Comparison of ENCODE assay signal across 11 mouse cellular contexts in genomic region chr1:187282804-187283203, GRCm38 (mm10).
DNase-seq lines count a peak whose midpoint lies in the region; ATAC-seq lines count a peak whose summit lies in the region.
"Had no signal": no experiment of that assay in that cellular context is flagged by ENCODE, and none has a peak within 500 bp of the region (broad histone marks: within the 10 kb centered on the region; RNA-seq: fewer than 3 reads in every experiment).

No protein-coding gene starts in this region.

- no peak overlapping the region for H3K9ac ChIP-seq in hindbrain, embryonic 12.5 days
- H3K9ac ChIP-seq in neural tube, embryonic 14.5 days (replicated peaks; ENCODE audit: low read depth, low read length): no peak overlapping the region
- H3K9ac ChIP-seq in neural tube, embryonic 15.5 days (replicated peaks): no peak overlapping the region
- H3K9ac ChIP-seq in hindbrain, embryonic 16.5 days (ENCODE audit: low read depth, low read length): no peak overlapping the region

- H3K4me1 ChIP-seq in hindbrain, embryonic 12.5 days: peaks cover 10% of the 10 kb centered on the region
- H3K4me1 ChIP-seq in hindbrain, embryonic 10.5 days (replicated peaks): peaks cover 9% of the 10 kb centered on the region
- peaks cover 19% of the 10 kb centered on the region for H3K4me1 ChIP-seq in neural tube, embryonic 14.5 days (ENCODE audit: control insufficient read depth, insufficient read depth, low read length)
- H3K4me1 ChIP-seq in neural tube, embryonic 15.5 days: peaks cover 19% of the 10 kb centered on the region
- H3K4me1 ChIP-seq in hindbrain, embryonic 16.5 days (ENCODE audit: control insufficient read depth, insufficient read depth, low read depth, low read length): 0 out of 2 replicates have a peak, but pooled peaks cover 5% of the 10 kb centered on the region

- H3K4me3 ChIP-seq in hindbrain, embryonic 12.5 days: no peak overlapping the region
- no peak overlapping the region for H3K4me3 ChIP-seq in hindbrain, embryonic 10.5 days
- H3K4me3 ChIP-seq in neural tube, embryonic 14.5 days (ENCODE audit: low read depth, low read length): no peak overlapping the region
- H3K4me3 ChIP-seq in neural tube, embryonic 15.5 days (replicated peaks): no peak overlapping the region
- H3K4me3 ChIP-seq in hindbrain, embryonic 16.5 days (ENCODE audit: low read length): no peak overlapping the region

- H3K36me3 ChIP-seq in hindbrain, embryonic 12.5 days: no peaks in the 10 kb centered on the region
- H3K36me3 ChIP-seq in hindbrain, embryonic 10.5 days: no peaks in the 10 kb centered on the region
- no peaks in the 10 kb centered on the region for H3K36me3 ChIP-seq in neural tube, embryonic 14.5 days (ENCODE audit: control insufficient read depth, insufficient read depth, low read length)
- H3K36me3 ChIP-seq in neural tube, embryonic 15.5 days: no peaks in the 10 kb centered on the region
- H3K36me3 ChIP-seq in hindbrain, embryonic 16.5 days (ENCODE audit: control insufficient read depth, insufficient read depth, low read length): no peaks in the 10 kb centered on the region

- 78% methylated on average over 6 of the region's 6 CpGs for WGBS in hindbrain, embryonic 12.5 days
- WGBS in hindbrain, embryonic 10.5 days: 86% methylated on average over 6 of the region's 6 CpGs
- 72% methylated on average over 6 of the region's 6 CpGs for WGBS in neural tube, embryonic 14.5 days
- 71% methylated on average over 6 of the region's 6 CpGs for WGBS in neural tube, embryonic 15.5 days
- WGBS in hindbrain, embryonic 16.5 days: 69% methylated on average over 6 of the region's 6 CpGs

- no peak overlapping the region for H3K4me2 ChIP-seq in hindbrain, embryonic 12.5 days (replicated peaks)
- H3K4me2 ChIP-seq in neural tube, embryonic 14.5 days (ENCODE audit: low read depth, low read length): no peak overlapping the region
- H3K4me2 ChIP-seq in neural tube, embryonic 15.5 days: no peak overlapping the region
- no peak overlapping the region for H3K4me2 ChIP-seq in hindbrain, embryonic 16.5 days (ENCODE audit: low read length)

- ATAC-seq in hindbrain, embryonic 12.5 days (ENCODE audit: low FRiP score): peak; percentile 58
- ATAC-seq in neural tube, embryonic 14.5 days (ENCODE audit: low read depth): peak; percentile 41; the same call in 1 of the 2 replicates
- ATAC-seq in neural tube, embryonic 15.5 days (ENCODE audit: low FRiP score): no peak
- ATAC-seq in hindbrain, embryonic 16.5 days: peak; percentile 30; the same call in 1 of the 2 replicates

- H3K27me3 ChIP-seq in hindbrain, embryonic 12.5 days: no peaks in the 10 kb centered on the region
- H3K27me3 ChIP-seq in hindbrain, embryonic 10.5 days (ENCODE audit: insufficient read depth, poor library complexity, severe bottlenecking): no peaks in the 10 kb centered on the region
- no peaks in the 10 kb centered on the region for H3K27me3 ChIP-seq in neural tube, embryonic 14.5 days (ENCODE audit: control insufficient read depth, insufficient read depth, low read length)
- no peaks in the 10 kb centered on the region for H3K27me3 ChIP-seq in neural tube, embryonic 15.5 days (replicated peaks)
- no peaks in the 10 kb centered on the region for H3K27me3 ChIP-seq in hindbrain, embryonic 16.5 days (replicated peaks; ENCODE audit: control insufficient read depth, insufficient read depth, low read length)

- H3K9me3 ChIP-seq in hindbrain, embryonic 12.5 days (replicated peaks): no peaks in the 10 kb centered on the region
- H3K9me3 ChIP-seq in hindbrain, embryonic 10.5 days: no peaks in the 10 kb centered on the region
- H3K9me3 ChIP-seq in neural tube, embryonic 14.5 days (ENCODE audit: control insufficient read depth, low read length): no peaks in the 10 kb centered on the region
- H3K9me3 ChIP-seq in neural tube, embryonic 15.5 days (replicated peaks): no peaks in the 10 kb centered on the region
- no peaks in the 10 kb centered on the region for H3K9me3 ChIP-seq in hindbrain, embryonic 16.5 days (ENCODE audit: control insufficient read depth, low read length)

- DNase-seq in hindbrain, embryonic 10.5 days (ENCODE audit: low spot score): no peak
- no peak for DNase-seq in retina, embryonic 14.5 days (ENCODE audit: low spot score)
- DNase-seq in urinary bladder, adult 18-20 months (ENCODE audit: low spot score in 2 of 2): no peak
- no peak for DNase-seq in testis, postnatal 10 days (ENCODE audit: low spot score)
- DNase-seq: adrenal gland, postnatal 14 days; embryo, embryonic 11 days had no signal

- no peak overlapping the region for H3K27ac ChIP-seq in hindbrain, embryonic 12.5 days
- no peak overlapping the region for H3K27ac ChIP-seq in hindbrain, embryonic 10.5 days
- H3K27ac ChIP-seq in neural tube, embryonic 14.5 days (ENCODE audit: low read depth, low read length): no peak overlapping the region
- H3K27ac ChIP-seq in neural tube, embryonic 15.5 days (replicated peaks): no peak overlapping the region
- H3K27ac ChIP-seq in hindbrain, embryonic 16.5 days (ENCODE audit: low read depth, low read length): no peak overlapping the region
- H3K27ac ChIP-seq: kidney, postnatal 0 days had no signal
